Mouse (Mus musculus) thymus, adult 2 months (tissue): ENCODE measurements at regions not wholly inside any gene's neighbourhood (a gene's known extent, or its start where the extent isn't known, plus 50 kb on each side); places are given as distances from the start of the nearest gene placed in this dataset.

Experiments
- DNase-seq: peaks from one replicate; pipeline ENCODE4 v3.0.0; 2021
- H3K27ac ChIP-seq: fragments of 200-500 bp; 2 replicates; pipeline ENCODE4 v1.5.1; 2012; ENCODE audit warnings: low read length, control low read depth; ENCODE audit not compliant: control insufficient read depth, insufficient read depth
- H3K27me3 ChIP-seq: fragments of 200-500 bp; 2 replicates; pipeline ENCODE4 v1.6.1; 2012; ENCODE audit warnings: mild to moderate bottlenecking, low read length, moderate library complexity, mixed read lengths; ENCODE audit not compliant: control insufficient read depth, insufficient read depth
- H3K36me3 ChIP-seq: fragments of 200-500 bp; 2 replicates; pipeline ENCODE4 v1.6.1; 2012; ENCODE audit warnings: mild to moderate bottlenecking, low read length, moderate library complexity; ENCODE audit not compliant: control insufficient read depth, insufficient read depth
- H3K4me1 ChIP-seq: fragments of 200-500 bp; replicated peaks from 2 replicates; pipeline ENCODE4 v1.6.1; 2012; ENCODE audit warnings: low read length; ENCODE audit not compliant: control insufficient read depth, insufficient read depth
- H3K4me3 ChIP-seq: fragments of 200-500 bp; 2 replicates; pipeline ENCODE4 v1.5.1; 2012; ENCODE audit warnings: mild to moderate bottlenecking, low read length, control low read depth, moderate library complexity; ENCODE audit not compliant: control insufficient read depth, insufficient read depth
- CTCF ChIP-seq: fragments of 200-500 bp; IDR thresholded peaks from 2 replicates; pipeline ENCODE4 v1.5.1; 2012; ENCODE audit warnings: mild to moderate bottlenecking, control low read depth, low read length, moderate library complexity, borderline replicate concordance; ENCODE audit not compliant: control insufficient read depth, poor library complexity, insufficient read depth; ENCODE audit errors: extremely low read depth
- POLR2A ChIP-seq: fragments of 200-500 bp; IDR thresholded peaks from 2 replicates; pipeline ENCODE4 v1.6.1; 2012; ENCODE audit warnings: mild to moderate bottlenecking, low read length, control low read depth, moderate library complexity; ENCODE audit not compliant: control insufficient read depth, poor library complexity, insufficient read depth; ENCODE audit errors: extremely low read depth
- whole genome bisulfite sequencing: fragments of 180-500 bp; shearing (Covaris S2); methylation state at CpG from one replicate; pipeline ENCODE4 v1.1.7; 2018; 5-methylcytosine and 5-hydroxymethylcytosine counted together

DNA sequence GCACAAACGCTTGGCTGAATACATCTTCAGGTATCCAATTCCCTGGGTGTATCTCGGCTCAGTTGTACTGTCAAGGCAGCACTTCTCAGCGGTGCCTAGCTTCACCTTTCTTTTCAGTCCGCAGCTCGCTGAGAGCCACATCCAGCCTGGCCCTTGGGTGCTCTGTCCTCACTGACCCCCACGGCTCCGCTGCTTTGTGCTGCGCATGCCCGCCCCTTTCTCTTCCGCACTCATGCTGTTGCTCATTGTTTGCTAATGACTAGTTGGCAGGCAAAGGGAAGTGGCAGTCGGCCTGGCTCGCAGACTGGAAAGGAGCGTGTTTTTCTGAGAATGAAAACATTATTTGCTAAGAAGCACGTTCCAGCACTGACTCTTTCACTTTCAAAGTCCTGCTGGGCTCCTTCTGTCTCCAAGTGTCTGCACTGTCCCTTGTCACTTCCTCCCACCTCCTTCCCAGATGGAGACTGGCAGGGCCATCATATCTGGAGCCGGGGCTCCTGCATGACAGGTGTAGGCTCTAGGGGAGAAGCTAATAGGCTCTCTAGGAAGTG lies 146.7 kb upstream of the Kif2a start:
- no peaks in the 10 kb centered on the region for H3K4me1 ChIP-seq
- DNase-seq, result peak; percentile 4
- no peaks in the 10 kb centered on the region for H3K27me3 ChIP-seq
- no peak overlapping the region for H3K27ac ChIP-seq
- H3K4me3 ChIP-seq, result peak overlapping the region; percentile 6; the same call in 1 of the 2 replicates
- TF ChIP-seq POLR2A (no peak), CTCF (no peak)
- WGBS, result 18% methylated on average over 15 of the region's 15 CpGs
- H3K36me3 ChIP-seq, result no peaks in the 10 kb centered on the region

DNA sequence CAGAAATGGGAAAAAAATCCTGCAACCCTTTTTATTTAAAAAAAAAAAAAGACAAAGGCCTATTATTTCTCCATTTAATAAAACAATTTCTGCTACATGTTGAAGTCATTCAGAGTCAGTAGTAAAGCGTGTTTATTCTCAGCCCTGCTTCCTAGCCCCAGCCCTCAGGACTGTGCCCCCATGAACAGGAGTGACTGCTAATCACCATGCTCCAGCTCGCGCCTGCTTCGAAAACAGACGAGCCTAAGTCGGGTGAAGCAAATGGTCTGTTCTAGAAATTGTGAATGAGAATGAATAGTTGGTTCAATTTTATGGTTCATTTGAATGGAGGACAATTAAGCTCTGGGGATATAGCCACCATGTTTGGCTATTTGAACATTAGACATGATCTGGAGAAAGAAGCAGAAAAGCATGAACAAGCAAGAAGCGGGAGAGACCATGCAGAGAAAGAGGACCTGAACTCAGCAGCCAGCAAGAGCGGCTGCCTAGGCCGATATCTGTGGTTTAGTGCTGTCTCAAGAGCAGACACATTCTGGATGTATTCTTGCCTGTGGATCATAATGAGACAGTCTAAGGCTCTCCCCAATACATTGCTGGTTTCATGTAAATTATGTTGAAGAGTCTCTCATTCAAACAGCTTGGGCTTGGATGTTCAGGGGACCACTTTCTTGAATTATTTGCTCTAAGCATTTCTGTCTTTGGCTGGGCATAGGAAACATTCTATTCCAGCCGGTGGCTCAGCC lies 146.1 kb upstream of the Kif2a start:
- 86% methylated on average over 10 of the region's 10 CpGs for WGBS
- Histone ChIP-seq H3K36me3 (no peaks in the 10 kb centered on the region), H3K4me3 (0 out of 2 replicates have a peak overlapping the region, but pooled peaks have one; percentile 6), H3K27ac (no peak overlapping the region), H3K27me3 (no peaks in the 10 kb centered on the region), H3K4me1 (no peaks in the 10 kb centered on the region)
- DNase-seq, result no peak
- TF ChIP-seq POLR2A, result no peak
- no peak for TF ChIP-seq CTCF

DNA sequence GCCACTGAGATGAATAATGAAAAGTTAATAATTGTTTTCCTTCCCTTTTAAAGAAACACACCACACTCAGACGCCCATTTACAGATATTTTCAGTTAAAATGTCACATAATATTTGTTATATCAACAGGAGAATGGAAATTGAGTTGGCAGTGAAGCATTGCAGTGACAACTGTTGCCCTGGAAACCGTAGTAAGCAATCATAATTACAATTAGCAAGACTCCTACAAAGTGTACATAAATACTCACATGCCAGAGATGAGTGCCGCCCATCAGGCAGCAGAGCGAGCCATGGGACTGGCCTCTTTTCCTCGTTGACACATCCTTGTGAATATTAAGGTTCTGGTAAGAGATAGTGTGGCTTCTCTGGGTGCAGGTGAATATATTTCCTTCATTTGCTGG lies 129.6 kb upstream of the Kif2a start:
- Histone ChIP-seq H3K36me3 (no peaks in the 10 kb centered on the region), H3K27me3 (no peaks in the 10 kb centered on the region), H3K27ac (no peak overlapping the region), H3K4me3 (no peak overlapping the region), H3K4me1 (no peaks in the 10 kb centered on the region)
- TF ChIP-seq CTCF, result no peak
- no peak for TF ChIP-seq POLR2A
- DNase-seq, result no peak
- 90% methylated on average over 5 of the region's 5 CpGs for WGBS

DNA sequence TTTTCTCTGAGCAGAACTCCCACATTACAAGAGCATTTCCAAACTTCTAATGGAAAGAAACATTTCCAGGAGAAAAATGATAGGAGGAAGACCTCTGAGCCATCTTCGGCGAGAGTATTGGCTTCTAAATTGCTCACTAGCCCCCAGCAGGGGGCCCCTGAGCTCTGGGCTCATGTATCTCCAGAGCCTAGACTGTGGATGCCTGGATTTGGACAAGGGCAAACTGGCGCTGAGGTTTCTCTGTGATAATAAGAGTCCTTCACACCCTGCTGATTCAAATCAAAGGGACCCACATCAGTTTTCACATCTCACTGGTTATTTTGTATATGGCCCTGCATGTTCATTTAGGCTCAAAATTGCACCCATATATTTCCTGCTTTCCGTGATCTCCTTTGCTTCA lies 119.3 kb upstream of the Kif2a start:
- no peak overlapping the region for H3K27ac ChIP-seq
- 74% methylated on average over 4 of the region's 4 CpGs for WGBS
- no peaks in the 10 kb centered on the region for H3K27me3 ChIP-seq
- no peak for DNase-seq
- H3K4me3 ChIP-seq, result no peak overlapping the region
- TF ChIP-seq POLR2A (no peak), CTCF (no peak)
- no peaks in the 10 kb centered on the region for H3K4me1 ChIP-seq
- H3K36me3 ChIP-seq, result no peaks in the 10 kb centered on the region

DNA sequence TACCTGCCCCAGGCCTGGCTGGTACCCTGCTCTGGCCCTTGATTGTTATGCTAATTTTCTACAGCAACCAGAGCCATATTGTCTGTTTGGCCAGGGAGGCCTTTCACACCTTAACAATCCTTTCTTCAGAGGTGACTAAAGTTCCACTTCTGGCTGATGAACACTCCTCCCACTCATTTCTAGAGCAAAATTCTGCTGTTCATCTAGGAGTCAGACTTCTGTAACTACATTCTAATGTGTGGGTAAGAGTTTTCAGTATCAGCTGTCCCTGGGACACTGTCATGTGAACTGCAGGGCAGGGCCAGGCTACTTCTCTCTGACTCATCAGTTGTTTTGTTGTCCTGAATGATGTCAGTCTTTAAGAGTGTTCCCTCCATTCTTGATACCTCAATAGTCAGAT lies 112.2 kb upstream of the Kif2a start:
- DNase-seq, result no peak
- no peak overlapping the region for H3K4me3 ChIP-seq
- no peaks in the 10 kb centered on the region for H3K27me3 ChIP-seq
- no peaks in the 10 kb centered on the region for H3K4me1 ChIP-seq
- TF ChIP-seq POLR2A, result no peak
- no peak for TF ChIP-seq CTCF
- no peak overlapping the region for H3K27ac ChIP-seq
- no peaks in the 10 kb centered on the region for H3K36me3 ChIP-seq

DNA sequence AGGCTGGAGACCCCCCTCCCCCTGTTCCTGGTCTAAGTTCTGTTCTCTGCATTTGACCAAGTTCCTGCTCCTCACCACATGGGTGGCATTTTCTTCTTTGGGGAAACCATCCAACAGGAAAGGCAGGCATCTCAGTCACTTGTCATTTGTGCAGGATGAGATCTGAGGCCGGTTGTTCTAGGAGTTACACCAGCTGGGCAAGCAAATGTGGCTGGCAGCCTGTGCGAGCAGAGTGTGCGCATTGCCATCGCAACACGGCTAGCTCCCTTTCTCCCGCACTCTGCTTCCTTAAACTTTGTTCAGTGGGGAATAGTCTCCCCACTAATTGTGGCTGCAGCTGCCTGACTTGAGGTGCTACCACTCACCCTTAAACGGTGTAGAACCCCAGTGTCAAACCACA lies 104.7 kb upstream of the Kif2a start:
- H3K27me3 ChIP-seq, result no peaks in the 10 kb centered on the region
- no peak overlapping the region for H3K4me3 ChIP-seq
- TF ChIP-seq CTCF, result no peak
- TF ChIP-seq POLR2A, result no peak
- 95% methylated on average over 7 of the region's 7 CpGs for WGBS
- no peaks in the 10 kb centered on the region for H3K36me3 ChIP-seq
- no peak overlapping the region for H3K27ac ChIP-seq
- H3K4me1 ChIP-seq, result no peaks in the 10 kb centered on the region
- DNase-seq, result no peak

DNA sequence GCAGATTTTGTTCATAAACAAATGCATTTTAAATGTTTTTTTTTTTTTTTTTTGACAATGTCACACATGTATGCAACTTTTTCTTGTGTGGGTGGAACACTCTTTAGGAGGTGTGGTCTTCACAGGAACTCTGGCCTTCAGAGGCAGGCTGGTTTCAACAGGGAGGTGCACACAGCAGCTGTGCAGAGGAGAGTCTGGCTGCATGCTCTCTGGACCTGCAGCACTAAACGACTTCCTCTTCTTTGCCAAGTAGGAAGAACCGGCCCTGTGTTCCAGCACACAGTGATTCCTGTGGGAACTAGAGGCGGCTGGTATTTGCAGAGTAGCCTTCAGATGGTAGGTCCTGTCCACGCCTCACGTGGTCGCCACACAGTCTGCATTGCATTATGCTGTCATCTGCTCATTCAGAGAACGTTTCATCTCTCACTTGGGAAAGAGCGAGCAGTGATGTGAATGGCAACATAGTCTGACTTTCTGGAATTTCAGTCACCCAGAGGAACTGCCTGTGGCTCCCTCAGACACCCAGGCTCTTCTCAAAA lies 102.3 kb upstream of the Kif2a start:
- 57% methylated on average over 8 of the region's 8 CpGs for WGBS

More for the DNA sequence above, 102.3 kb upstream of the Kif2a start:
- Histone ChIP-seq H3K27me3 (no peaks in the 10 kb centered on the region), H3K4me1 (no peaks in the 10 kb centered on the region), H3K4me3 (no peak overlapping the region), H3K36me3 (no peaks in the 10 kb centered on the region), H3K27ac (no peak overlapping the region)
- no peak for DNase-seq
- TF ChIP-seq POLR2A, result no peak
- TF ChIP-seq CTCF, result no peak
